ENCODE assay signal across 20 mouse cellular contexts in genomic region chr13:37760013-37760342, GRCm38 (mm10). TPM values are rescaled to one million over a fixed set of nuclear protein-coding genes. Genes with fewer than 3 reads are reported as not detected.
DNase-seq lines count a peak whose midpoint lies in the region; ATAC-seq and TF ChIP-seq lines count a peak whose summit lies in the region.
"Had no signal": no experiment of that assay in that cellular context is flagged by ENCODE, and none has a peak within 500 bp of the region (broad histone marks: within the 10 kb centered on the region; RNA-seq: fewer than 3 reads in every experiment).

No protein-coding gene starts in this region.

- TF ChIP-seq RAD21 in CH12.LX (IDR thresholded peaks at IDR 0.05; ENCODE audit: low read depth, low read length) = no peak

- no peaks in the 10 kb centered on the region for H3K9me3 ChIP-seq in CH12.LX (replicated peaks; ENCODE audit: low read length)
- H3K9me3 ChIP-seq in liver, embryonic 16.5 days (replicated peaks; ENCODE audit: control insufficient read depth, low read length) = no peaks in the 10 kb centered on the region
- H3K9me3 ChIP-seq in forebrain, embryonic 12.5 days = no peaks in the 10 kb centered on the region
- H3K9me3 ChIP-seq: embryonic facial prominence, embryonic 15.5 days; lung, embryonic 15.5 days; neural tube, embryonic 15.5 days; stomach, embryonic 15.5 days had no signal

- H3K9ac ChIP-seq in CH12.LX (ENCODE audit: insufficient read depth, low read depth) = no peak overlapping the region
- no peak overlapping the region for H3K9ac ChIP-seq in liver, embryonic 16.5 days (ENCODE audit: low read depth, low read length)
- H3K9ac ChIP-seq in forebrain, embryonic 12.5 days = no peak overlapping the region
- H3K9ac ChIP-seq: embryonic facial prominence, embryonic 15.5 days; lung, embryonic 15.5 days; neural tube, embryonic 15.5 days; stomach, embryonic 15.5 days had no signal

- H3K36me3 ChIP-seq in CH12.LX (replicated peaks in 1 of 2; ENCODE audit: control insufficient read depth in 1 of 2, insufficient read depth in 1 of 2, low read length in 1 of 2) = no peaks in the 10 kb centered on the region
- no peaks in the 10 kb centered on the region for H3K36me3 ChIP-seq in liver, embryonic 16.5 days (ENCODE audit: control insufficient read depth, insufficient read depth)
- H3K36me3 ChIP-seq in forebrain, embryonic 12.5 days (replicated peaks) = no peaks in the 10 kb centered on the region
- H3K36me3 ChIP-seq: embryonic facial prominence, embryonic 15.5 days; lung, embryonic 15.5 days; neural tube, embryonic 15.5 days; stomach, embryonic 15.5 days had no signal

- H3K4me2 ChIP-seq in CH12.LX (ENCODE audit: insufficient read depth, low read depth, poor library complexity, severe bottlenecking) = peak overlapping the region; percentile 73; the same call in 1 of the 2 replicates
- H3K4me2 ChIP-seq in liver, embryonic 16.5 days (ENCODE audit: low read depth, low read length) = peak overlapping the region; percentile 23; the same call in 1 of the 2 replicates
- no peak overlapping the region for H3K4me2 ChIP-seq in forebrain, embryonic 12.5 days
- H3K4me2 ChIP-seq: embryonic facial prominence, embryonic 15.5 days; lung, embryonic 15.5 days; neural tube, embryonic 15.5 days; stomach, embryonic 15.5 days had no signal

- in situ Hi-C loops in CH12.LX (cut with MboI; ENCODE audit: low pct_ligation_motif_present, low pct_unique_long_range_greater_than_20kb, low sequenced_read_pairs) = no loop called here

- 2% methylated on average over 3 of the region's 3 CpGs for WGBS in liver, embryonic 16.5 days (ENCODE audit: insufficient replicate concordance)
- 24% methylated on average over 3 of the region's 3 CpGs for WGBS in forebrain, embryonic 12.5 days

- no peak for TF ChIP-seq POLR2A in CH12.LX (IDR thresholded peaks at IDR 0.05; ENCODE audit: low read depth, low read length)

- no peaks in the 10 kb centered on the region for H3K27me3 ChIP-seq in CH12.LX (replicated peaks)
- H3K27me3 ChIP-seq in liver, embryonic 16.5 days (ENCODE audit: control insufficient read depth, insufficient read depth, low read depth, low read length) = no peaks in the 10 kb centered on the region
- H3K27me3 ChIP-seq in forebrain, embryonic 12.5 days = peaks cover 83% of the 10 kb centered on the region
- H3K27me3 ChIP-seq: embryonic facial prominence, embryonic 15.5 days; lung, embryonic 15.5 days; neural tube, embryonic 15.5 days; stomach, embryonic 15.5 days had no signal

- H3K79me2 ChIP-seq in CH12.LX (replicated peaks; ENCODE audit: control insufficient read depth, extremely low read depth, insufficient read depth, poor library complexity, severe bottlenecking) = no peaks in the 10 kb centered on the region

- DNase-seq in embryo, embryonic 10.5 days (ENCODE audit: low spot score) = peak; percentile 26
- no peak for DNase-seq in embryo, embryonic 10 days (ENCODE audit: low spot score)
- DNase-seq in CH12.LX (ENCODE audit: extremely low read depth) = peak; percentile 50
- no peak for DNase-seq in B cell, adult 2 months
- DNase-seq in layer of hippocampus, postnatal 14 days (ENCODE audit: low spot score in 2 of 2) = no peak
- DNase-seq: cerebellum, adult 11 months; heart, postnatal 4 days; kidney, adult 8-10 months; kidney, postnatal 36 days; layer of hippocampus, postnatal 36 days; retina, postnatal 1 day; thymus, postnatal 25 days had no signal

- no peak overlapping the region for H3K4me3 ChIP-seq in CH12.LX (replicated peaks in 1 of 3; ENCODE audit: low read depth in 2 of 3, low read length in 2 of 3, poor library complexity in 1 of 3)
- no peak overlapping the region for H3K4me3 ChIP-seq in liver, embryonic 16.5 days (ENCODE audit: low read depth, low read length)
- H3K4me3 ChIP-seq in forebrain, embryonic 12.5 days (replicated peaks) = no peak overlapping the region
- H3K4me3 ChIP-seq: embryonic facial prominence, embryonic 15.5 days; lung, embryonic 15.5 days; neural tube, embryonic 15.5 days; stomach, embryonic 15.5 days had no signal

- peaks cover 0 to 25% of the 10 kb centered on the region in 2 experiments; a peak in 2 of 4 replicates for H3K4me1 ChIP-seq in CH12.LX (ENCODE audit: control insufficient read depth in 1 of 2, insufficient read depth in 2 of 2)
- H3K4me1 ChIP-seq in liver, embryonic 16.5 days (ENCODE audit: control insufficient read depth, low read depth, low read length) = peaks cover 25% of the 10 kb centered on the region
- H3K4me1 ChIP-seq in forebrain, embryonic 12.5 days = peaks cover 14% of the 10 kb centered on the region

- H3K27ac ChIP-seq in CH12.LX (ENCODE audit: insufficient read depth, low read depth) = no peak overlapping the region
- H3K27ac ChIP-seq in liver, embryonic 16.5 days (ENCODE audit: low read length) = no peak overlapping the region; the same call in 1 of the 2 replicates
- H3K27ac ChIP-seq in forebrain, embryonic 12.5 days = no peak overlapping the region
- H3K27ac ChIP-seq: embryonic facial prominence, embryonic 15.5 days; lung, embryonic 15.5 days; neural tube, embryonic 15.5 days; stomach, embryonic 15.5 days had no signal

- TF ChIP-seq CTCF in CH12.LX (conservative IDR thresholded peaks at IDR 0.05 in 1 of 2, IDR thresholded peaks at IDR 0.05 in 1 of 2; ENCODE audit: low read depth in 2 of 2, low read length in 2 of 2) = no peak

- TF ChIP-seq EP300 in CH12.LX (IDR thresholded peaks at IDR 0.05; ENCODE audit: low read length) = peak; percentile 56

- peak; percentile 73 for ATAC-seq in erythroblast, adult 5-6 weeks (replicated peaks; ENCODE audit: low FRiP score, poor library complexity, severe bottlenecking)
- ATAC-seq in liver, embryonic 16.5 days (ENCODE audit: low read depth) = peak; percentile 62; the same call in 1 of the 2 replicates
- no peak for ATAC-seq in forebrain, embryonic 12.5 days (ENCODE audit: low FRiP score)
- ATAC-seq: forebrain, embryonic 16.5 days had no signal

- dilution Hi-C loops in CH12.LX (cut with MboI; ENCODE audit: extremely low pct_ligation_motif_present, extremely low pct_unique_long_range_greater_than_20kb, low sequenced_read_pairs) = no loop called here

TF ChIP-seq in CH12.LX, 34 proteins besides CTCF, POLR2A, EP300 and RAD21:
- 0 out of 2 replicates have a peak, but pooled peaks have one; percentile 20 for TF ChIP-seq ETS1 (conservative IDR thresholded peaks at IDR 0.05; ENCODE audit: low read depth, low read length)
- peak; percentile 32; the same call in 1 of the 2 replicates for TF ChIP-seq MYC (IDR thresholded peaks at IDR 0.05; ENCODE audit: low read depth, low read length)
- no peak for TF ChIP-seq HCFC1 (IDR thresholded peaks at IDR 0.05; ENCODE audit: low read depth, low read length)
- TF ChIP-seq TBP (conservative IDR thresholded peaks at IDR 0.05; ENCODE audit: low read depth, low read length) = 0 out of 2 replicates have a peak, but pooled peaks have one; percentile 44
- 0 out of 2 replicates have a peak, but pooled peaks have one; percentile 40 for TF ChIP-seq BHLHE40 (IDR thresholded peaks at IDR 0.05; ENCODE audit: low read depth, low read length)
- TF ChIP-seq ZC3H11A (IDR thresholded peaks at IDR 0.05; ENCODE audit: low read depth, low read length) = no peak
- TF ChIP-seq MXI1 (IDR thresholded peaks at IDR 0.05; ENCODE audit: low read depth, low read length) = no peak; the same call in 1 of the 2 replicates
- TF ChIP-seq SMC3 (IDR thresholded peaks at IDR 0.05; ENCODE audit: low read depth, low read length) = peak; percentile 6; the same call in 1 of the 2 replicates
- peak; percentile 87 for TF ChIP-seq ZNF384 (IDR thresholded peaks at IDR 0.05; ENCODE audit: low read depth, low read length)
- TF ChIP-seq SIN3A (IDR thresholded peaks at IDR 0.05; ENCODE audit: low read length) = no peak; the same call in 1 of the 2 replicates
- peak; percentile 60; the same call in 1 of the 2 replicates for TF ChIP-seq IRF4 (IDR thresholded peaks at IDR 0.05; ENCODE audit: low read depth, low read length)

RNA-seq across cellular contexts. Expression of gene Rreb1, which starts 18.2 kb away (rescaled TPM):
- total RNA-seq in CH12.LX (2012; rRNA removed) (5.3 TPM in 2 replicates), CH12.LX (2014; rRNA removed) (1.0 and 1.4 TPM in 2 replicates)
- polyA plus RNA-seq in CH12.LX (2012; ENCODE audit: insufficient read length, low read depth) = 7.4 and 10.2 TPM in 2 replicates
- 9.2 and 11.7 TPM in 2 replicates for total RNA-seq in erythroblast, adult 5-6 weeks (2015; ENCODE audit: low replicate concordance)
- total RNA-seq in erythroblast, adult 5-6 weeks (2017; ENCODE audit: low replicate concordance) = 2.4 and 8.2 TPM in 2 replicates
- 4.2 and 5.9 TPM in 2 replicates for polyA plus RNA-seq in liver, embryonic 16.5 days (2015; fragmentation: Nextera tagmentation; extraction: Ambion mirVana)
- polyA plus RNA-seq in forebrain, embryonic 12.5 days (2016; fragmentation: Nextera tagmentation; extraction: Ambion mirVana) = 4.1 and 5.3 TPM in 2 replicates
- 10 to 100 TPM; 35.2 to 35.7 TPM for total RNA-seq in layer of hippocampus, postnatal 14 days (2021)

Comparison
In these comparisons a context has a peak if more than half of its experiments do, and no peak if none do; other contexts are left out.
1. DNase-seq: peak in embryo, embryonic 10.5 days (single experiment) and CH12.LX (single experiment); none in embryo, embryonic 10 days (single experiment), B cell, adult 2 months (0 of 2) and layer of hippocampus, postnatal 14 days (0 of 2).